Mouse (Mus musculus): Measurements from ENCODE around the gene Smim20. TPM values are rescaled to one million over a fixed set of nuclear protein-coding genes. Genes with fewer than 3 reads are reported as not detected.
A peak's percentile ranks its signal among the peaks of the same experiment; 100 is the strongest.

Smim20 gene
- polyA plus RNA-seq, 1 experiment from 2014 or later: 89.1 TPM

DNA sequence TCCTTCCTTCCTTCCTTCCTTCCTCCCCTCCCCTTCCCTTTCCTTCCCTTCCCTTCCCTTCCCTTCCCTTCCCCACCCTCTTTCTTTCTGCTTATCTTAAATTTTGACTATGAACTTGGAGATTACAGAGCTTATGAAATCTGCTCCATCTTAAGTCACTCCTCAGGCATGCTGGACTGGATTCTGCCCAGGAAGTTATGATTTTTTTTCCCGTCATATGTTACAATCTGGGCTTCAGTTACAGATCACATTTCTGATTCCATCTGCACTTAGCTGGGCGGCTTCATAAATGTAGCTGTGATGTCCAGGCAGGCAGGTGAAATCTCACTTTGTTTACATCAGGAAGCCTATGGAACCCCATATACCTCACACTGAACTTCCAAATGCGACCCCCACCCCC, 50.5 kb downstream of the Smim20 start:
- H3K9ac ChIP-seq: no peak overlapping the region
- WGBS: 52% methylated on average over 3 of the region's 3 CpGs
- H3K27me3 ChIP-seq: no peaks in the 10 kb centered on the region
- H3K4me2 ChIP-seq: no peak overlapping the region
- no peak overlapping the region for H3K4me3 ChIP-seq
- no peaks in the 10 kb centered on the region for H3K9me3 ChIP-seq
- H3K27ac ChIP-seq: no peak overlapping the region
- no peaks in the 10 kb centered on the region for H3K4me1 ChIP-seq
- ATAC-seq (ENCODE audit: borderline replicate concordance, extremely low read depth, low FRiP score, low TSS enrichment): no peak
- H3K36me3 ChIP-seq: no peaks in the 10 kb centered on the region

DNA sequence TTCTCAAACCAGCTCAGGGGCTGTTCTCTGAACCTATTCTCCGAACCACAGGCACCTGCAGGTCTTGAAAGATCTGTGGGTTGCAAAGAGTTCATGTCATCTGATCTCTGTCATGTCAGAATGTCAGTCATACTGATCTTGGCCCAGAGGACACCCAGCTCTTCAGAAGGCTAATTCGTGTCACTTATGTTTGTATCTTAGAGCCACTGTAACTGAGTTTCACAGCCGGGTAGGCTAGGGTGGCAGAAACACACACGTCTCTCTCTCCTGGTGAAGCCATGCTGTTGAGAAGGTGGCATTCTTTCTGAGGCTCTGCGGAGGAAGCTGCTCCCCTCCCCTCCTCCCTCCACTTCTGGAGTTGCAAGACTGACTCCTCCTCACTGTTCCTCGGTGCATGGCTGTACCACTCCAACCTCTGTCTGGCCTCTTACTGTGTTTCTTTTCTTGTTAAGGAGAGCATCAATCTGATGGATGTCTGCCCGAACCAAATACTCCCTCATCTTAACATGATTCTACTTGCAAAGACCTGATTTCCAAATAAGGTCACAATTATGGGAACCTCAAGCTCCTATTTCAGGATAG, 51.1 kb downstream of the Smim20 start:
- 68% methylated on average over 7 of the region's 7 CpGs for WGBS
- Histone ChIP-seq H3K4me2 (no peak overlapping the region), H3K9ac (no peak overlapping the region), H3K27ac (no peak overlapping the region), H3K4me1 (no peaks in the 10 kb centered on the region), H3K27me3 (no peaks in the 10 kb centered on the region), H3K9me3 (no peaks in the 10 kb centered on the region), H3K36me3 (no peaks in the 10 kb centered on the region), H3K4me3 (no peak overlapping the region)
- ATAC-seq (ENCODE audit: borderline replicate concordance, extremely low read depth, low FRiP score, low TSS enrichment): no peak

- ATAC-seq (ENCODE audit: borderline replicate concordance, extremely low read depth, low FRiP score, low TSS enrichment): no peak
- no peaks in the 10 kb centered on the region for H3K4me1 ChIP-seq
- no peak overlapping the region for H3K9ac ChIP-seq
- peaks cover 6% of the 10 kb centered on the region; the same call in 1 of the 2 replicates for H3K27me3 ChIP-seq
- H3K4me3 ChIP-seq: no peak overlapping the region
- 47% methylated on average over 3 of the region's 3 CpGs for WGBS
- H3K27ac ChIP-seq: no peak overlapping the region
- H3K9me3 ChIP-seq: no peaks in the 10 kb centered on the region
- no peak overlapping the region for H3K4me2 ChIP-seq
- H3K36me3 ChIP-seq: no peaks in the 10 kb centered on the region
Measured at GRCm38 (mm10) chr5:53320331-53320730, 53.4 kb downstream of the Smim20 start.

DNA sequence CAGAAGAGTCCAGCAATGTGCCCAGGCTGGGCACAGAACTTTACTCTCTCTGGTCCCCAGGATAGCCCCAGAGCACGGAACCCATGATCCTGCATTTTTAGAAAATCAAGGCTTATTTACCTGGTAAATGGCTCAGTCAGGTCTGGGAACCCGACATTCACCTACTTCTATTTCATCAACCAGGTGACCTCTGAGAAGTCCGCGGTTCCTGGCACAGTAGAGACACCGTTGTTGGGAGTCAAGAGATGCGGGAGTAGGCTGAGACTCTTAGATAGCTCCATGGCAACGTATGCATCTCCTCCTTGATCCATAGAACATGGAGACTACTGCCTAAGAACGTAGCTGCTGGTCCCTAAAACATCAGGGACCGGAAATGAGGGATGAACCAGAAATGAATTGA, 55.0 kb downstream of the Smim20 start:
- H3K36me3 ChIP-seq: no peaks in the 10 kb centered on the region
- no peak overlapping the region for H3K9ac ChIP-seq
- H3K9me3 ChIP-seq: no peaks in the 10 kb centered on the region
- peaks cover 6% of the 10 kb centered on the region; the same call in 1 of the 2 replicates for H3K27me3 ChIP-seq
- WGBS: 91% methylated on average over 9 of the region's 9 CpGs
- no peaks in the 10 kb centered on the region for H3K4me1 ChIP-seq
- no peak overlapping the region for H3K27ac ChIP-seq
- ATAC-seq (ENCODE audit: borderline replicate concordance, extremely low read depth, low FRiP score, low TSS enrichment): no peak
- H3K4me3 ChIP-seq: no peak overlapping the region
- H3K4me2 ChIP-seq: no peak overlapping the region

DNA sequence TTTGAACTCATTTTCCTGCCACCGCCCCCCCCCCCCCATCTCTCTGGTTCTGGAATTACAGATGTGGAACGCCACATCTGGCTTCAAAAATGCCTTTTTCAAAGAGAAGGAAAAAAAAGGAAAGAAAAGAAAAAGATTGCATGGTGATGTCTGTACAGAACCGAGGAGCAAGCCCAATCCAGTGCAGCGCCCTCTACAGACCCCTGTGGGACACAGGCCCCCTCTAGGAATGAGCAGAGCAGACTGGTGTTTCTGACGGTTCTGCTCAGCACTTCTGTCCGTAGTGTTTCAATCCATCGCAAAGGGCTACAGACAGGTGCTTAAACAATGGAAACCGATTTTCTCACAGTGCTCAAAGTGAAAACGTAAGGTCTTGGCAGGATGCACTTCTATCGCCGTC, 55.6 kb downstream of the Smim20 start:
- H3K27me3 ChIP-seq: peaks cover 6% of the 10 kb centered on the region; the same call in 1 of the 2 replicates
- ATAC-seq (ENCODE audit: borderline replicate concordance, extremely low read depth, low FRiP score, low TSS enrichment): no peak
- no peak overlapping the region for H3K4me2 ChIP-seq
- no peak overlapping the region for H3K9ac ChIP-seq
- WGBS: 78% methylated on average over 11 of the region's 11 CpGs
- H3K9me3 ChIP-seq: no peaks in the 10 kb centered on the region
- H3K4me3 ChIP-seq: no peak overlapping the region
- no peak overlapping the region for H3K27ac ChIP-seq
- no peaks in the 10 kb centered on the region for H3K4me1 ChIP-seq
- no peaks in the 10 kb centered on the region for H3K36me3 ChIP-seq

GRCm38 (mm10) chr5:53323121-53323520, 56.2 kb downstream of the Smim20 start:
- Histone ChIP-seq H3K27me3 (peaks cover 6% of the 10 kb centered on the region; the same call in 1 of the 2 replicates), H3K4me1 (no peaks in the 10 kb centered on the region), H3K36me3 (no peaks in the 10 kb centered on the region), H3K9ac (no peak overlapping the region), H3K4me3 (no peak overlapping the region), H3K27ac (no peak overlapping the region), H3K9me3 (no peaks in the 10 kb centered on the region), H3K4me2 (no peak overlapping the region)
- WGBS: 57% methylated on average over 7 of the region's 7 CpGs
- ATAC-seq (ENCODE audit: borderline replicate concordance, extremely low read depth, low FRiP score, low TSS enrichment): no peak

GRCm38 (mm10) chr5:53324256-53324655, 57.4 kb downstream of the Smim20 start:
- Histone ChIP-seq H3K36me3 (no peaks in the 10 kb centered on the region), H3K4me3 (no peak overlapping the region), H3K4me2 (no peak overlapping the region), H3K27ac (no peak overlapping the region), H3K9me3 (no peaks in the 10 kb centered on the region), H3K27me3 (peaks cover 6% of the 10 kb centered on the region; the same call in 1 of the 2 replicates), H3K4me1 (no peaks in the 10 kb centered on the region), H3K9ac (no peak overlapping the region)
- no peak for ATAC-seq (ENCODE audit: borderline replicate concordance, extremely low read depth, low FRiP score, low TSS enrichment)
- 70% methylated on average over 3 of the region's 3 CpGs for WGBS

DNA sequence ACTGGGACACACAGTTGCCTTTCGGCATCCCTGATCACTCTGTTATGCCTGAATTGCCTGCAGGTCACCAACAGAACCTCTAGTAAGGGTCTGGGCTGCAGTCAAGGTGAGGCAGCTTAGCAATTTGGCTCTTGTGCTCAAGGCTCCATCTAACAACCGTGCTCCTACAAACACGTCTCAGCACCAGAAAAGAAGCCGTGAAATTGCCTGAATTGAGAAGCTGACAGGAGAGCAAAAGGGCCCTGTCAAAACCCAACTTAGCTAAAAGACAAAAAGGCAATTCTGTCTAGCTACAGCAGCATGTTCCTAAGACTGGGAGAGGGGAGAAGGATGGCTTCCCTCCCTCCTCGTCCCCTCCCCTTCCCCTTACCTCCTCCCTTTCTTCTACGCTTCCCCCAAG, 57.9 kb downstream of the Smim20 start:
- H3K27ac ChIP-seq: no peak overlapping the region
- no peaks in the 10 kb centered on the region for H3K9me3 ChIP-seq
- no peak overlapping the region for H3K9ac ChIP-seq
- no peaks in the 10 kb centered on the region for H3K4me1 ChIP-seq
- WGBS: 67% methylated on average over 6 of the region's 6 CpGs
- H3K36me3 ChIP-seq: no peaks in the 10 kb centered on the region
- H3K4me3 ChIP-seq: no peak overlapping the region
- no peak for ATAC-seq (ENCODE audit: borderline replicate concordance, extremely low read depth, low FRiP score, low TSS enrichment)
- H3K4me2 ChIP-seq: no peak overlapping the region
- peaks cover 6% of the 10 kb centered on the region; the same call in 1 of the 2 replicates for H3K27me3 ChIP-seq

DNA sequence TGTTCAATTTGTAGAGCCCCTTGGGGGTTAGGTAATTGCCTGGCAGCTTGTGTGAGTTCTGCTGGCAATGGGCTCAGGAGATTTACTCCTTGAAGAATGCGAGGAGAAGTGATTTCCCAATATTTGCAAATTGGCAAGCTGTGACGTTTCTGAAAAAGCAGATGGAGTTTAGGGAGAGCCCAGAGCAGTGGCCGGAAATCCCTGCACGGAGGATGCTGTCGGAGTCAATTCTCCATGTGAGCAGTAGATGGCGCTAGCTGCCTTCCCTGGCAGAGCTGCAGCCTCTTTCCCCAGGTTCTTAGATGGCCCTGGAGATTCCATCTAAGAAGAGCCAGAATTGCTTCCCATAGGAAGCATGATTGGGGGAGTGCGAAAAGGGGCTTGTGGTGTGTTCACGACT, 59.1 kb downstream of the Smim20 start:
- 2% methylated on average over 8 of the region's 8 CpGs for WGBS
- ATAC-seq (ENCODE audit: borderline replicate concordance, extremely low read depth, low FRiP score, low TSS enrichment): peak; percentile 75

DNA sequence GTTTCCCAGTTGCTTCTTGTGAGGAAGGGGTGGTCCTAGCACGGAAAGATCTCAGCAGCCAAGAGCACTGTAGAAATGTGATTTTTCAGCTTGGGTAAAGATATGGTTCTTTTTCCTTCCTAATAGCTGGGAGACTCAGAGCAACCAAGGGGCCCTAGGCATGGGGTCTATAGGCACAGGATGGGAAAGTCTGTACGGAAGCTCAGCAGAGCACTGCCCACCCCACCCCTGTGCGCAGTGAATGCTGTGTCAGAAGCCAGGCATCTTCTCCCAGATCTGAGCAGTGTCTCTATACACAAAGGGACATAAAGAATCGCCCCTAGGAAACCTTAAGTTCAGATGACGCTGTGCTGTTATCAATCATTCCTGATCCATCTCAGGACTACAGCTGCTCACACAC, 59.6 kb downstream of the Smim20 start:
- no peak; the same call in 1 of the 2 replicates for ATAC-seq (ENCODE audit: borderline replicate concordance, extremely low read depth, low FRiP score, low TSS enrichment)
- H3K4me2 ChIP-seq: no peak overlapping the region
- no peaks in the 10 kb centered on the region for H3K36me3 ChIP-seq
- H3K4me1 ChIP-seq: no peaks in the 10 kb centered on the region
- H3K27ac ChIP-seq: no peak overlapping the region
- no peak overlapping the region for H3K4me3 ChIP-seq
- WGBS: 54% methylated on average over 5 of the region's 5 CpGs
- peaks cover 6% of the 10 kb centered on the region; the same call in 1 of the 2 replicates for H3K27me3 ChIP-seq
- no peaks in the 10 kb centered on the region for H3K9me3 ChIP-seq
- H3K9ac ChIP-seq: no peak overlapping the region

More for the DNA sequence above, 59.1 kb downstream of the Smim20 start:
- H3K27me3 ChIP-seq: peaks cover 6% of the 10 kb centered on the region; the same call in 1 of the 2 replicates
- no peaks in the 10 kb centered on the region for H3K9me3 ChIP-seq
- no peak overlapping the region for H3K4me3 ChIP-seq
- H3K4me2 ChIP-seq: no peak overlapping the region
- H3K27ac ChIP-seq: no peak overlapping the region
- no peak overlapping the region for H3K9ac ChIP-seq
- H3K4me1 ChIP-seq: no peaks in the 10 kb centered on the region
- H3K36me3 ChIP-seq: no peaks in the 10 kb centered on the region
